Comparison of ENCODE assay signal across 28 mouse cellular contexts in the genomic region with DNA sequence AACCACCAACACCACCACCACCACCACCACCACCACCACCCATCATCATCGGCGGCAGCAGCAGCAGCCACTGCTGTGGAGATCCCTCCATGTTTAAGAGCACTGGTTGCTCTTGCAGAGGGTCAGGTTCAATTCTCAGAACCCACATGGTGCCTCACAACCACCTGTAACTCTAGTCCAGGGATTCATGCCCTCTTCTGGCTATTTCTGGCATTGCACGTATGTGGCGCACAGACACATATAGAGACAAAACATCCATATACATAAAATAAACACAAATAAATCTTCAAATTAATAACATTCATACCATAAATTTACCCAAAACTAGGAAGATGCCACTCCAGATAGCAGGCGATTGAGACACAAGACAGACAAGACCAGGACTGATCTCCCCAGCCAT. TPM values are rescaled to one million over a fixed set of nuclear protein-coding genes. Genes with fewer than 3 reads are reported as not detected.
DNase-seq lines count a peak whose midpoint lies in the region; ATAC-seq and TF ChIP-seq lines count a peak whose summit lies in the region.
"Had no signal": no experiment of that assay in that cellular context is flagged by ENCODE, and none has a peak within 500 bp of the region (broad histone marks: within the 10 kb centered on the region; RNA-seq: fewer than 3 reads in every experiment).

No protein-coding gene starts in this region.

- no peaks in the 10 kb centered on the region for H3K4me1 ChIP-seq in forebrain, postnatal 0 days (ENCODE audit: insufficient read depth)
- H3K4me1 ChIP-seq in forebrain, embryonic 14.5 days (ENCODE audit: control insufficient read depth, insufficient read depth, low read length): no peaks in the 10 kb centered on the region
- H3K4me1 ChIP-seq in liver, postnatal 0 days (ENCODE audit: insufficient read depth): no peaks in the 10 kb centered on the region
- peaks cover 5% of the 10 kb centered on the region for H3K4me1 ChIP-seq in E14TG2a.4 (replicated peaks; ENCODE audit: low read depth, low read length)
- H3K4me1 ChIP-seq: hindbrain, embryonic 10.5 days; limb, embryonic 13.5 days; liver, embryonic 15.5 days; midbrain, embryonic 13.5 days; neural tube, embryonic 12.5 days had no signal

- H3K9ac ChIP-seq in forebrain, postnatal 0 days: no peak overlapping the region
- H3K9ac ChIP-seq in forebrain, embryonic 14.5 days (ENCODE audit: low read length): no peak overlapping the region
- H3K9ac ChIP-seq in liver, postnatal 0 days (replicated peaks): no peak overlapping the region
- H3K9ac ChIP-seq: heart, embryonic 12.5 days; limb, embryonic 13.5 days; liver, embryonic 15.5 days; midbrain, embryonic 13.5 days; neural tube, embryonic 12.5 days had no signal

- no peak for DNase-seq in forebrain, postnatal 0 days
- DNase-seq in forebrain, embryonic 14.5 days (ENCODE audit: low spot score): no peak
- no peak for DNase-seq in liver, postnatal 0 days
- no peak for DNase-seq in liver
- DNase-seq in ZHBTc4 (ENCODE audit: low read depth, low spot score): peak; percentile 68
- no peak for DNase-seq in kidney, adult 9 months
- DNase-seq in adrenal gland, postnatal 10 days: no peak
- DNase-seq: cerebellum, adult 11-12 months; cerebellum, postnatal 10 days; gastrocnemius, postnatal 25 days; heart, adult 18-20 months; heart, postnatal 10 days; kidney, adult 8-10 months; kidney, postnatal 14 days; layer of hippocampus, postnatal 36 days; lung, postnatal 10 days; right cerebral cortex, postnatal 25 days; thymus, postnatal 25 days had no signal

- H3K4me2 ChIP-seq in forebrain, postnatal 0 days (ENCODE audit: low read depth): no peak overlapping the region
- H3K4me2 ChIP-seq in forebrain, embryonic 14.5 days (ENCODE audit: low read length): no peak overlapping the region
- H3K4me2 ChIP-seq in liver, postnatal 0 days (ENCODE audit: low read depth, low read length): no peak overlapping the region
- H3K4me2 ChIP-seq: heart, embryonic 12.5 days; limb, embryonic 13.5 days; liver, embryonic 15.5 days; midbrain, embryonic 13.5 days; neural tube, embryonic 12.5 days had no signal

- H3K9me3 ChIP-seq in forebrain, postnatal 0 days (ENCODE audit: low read length): no peaks in the 10 kb centered on the region
- H3K9me3 ChIP-seq in forebrain, embryonic 14.5 days (replicated peaks; ENCODE audit: control insufficient read depth, low read length): no peaks in the 10 kb centered on the region
- no peaks in the 10 kb centered on the region for H3K9me3 ChIP-seq in liver, postnatal 0 days (ENCODE audit: low read length)
- H3K9me3 ChIP-seq in E14TG2a.4 (ENCODE audit: low read length): no peaks in the 10 kb centered on the region
- H3K9me3 ChIP-seq: embryonic facial prominence, embryonic 10.5 days; heart, embryonic 12.5 days; hindbrain, embryonic 10.5 days; limb, embryonic 13.5 days; liver, embryonic 15.5 days; midbrain, embryonic 13.5 days; neural tube, embryonic 12.5 days had no signal

- no peaks in the 10 kb centered on the region for H3K36me3 ChIP-seq in forebrain, postnatal 0 days (ENCODE audit: insufficient read depth)
- H3K36me3 ChIP-seq in forebrain, embryonic 14.5 days (ENCODE audit: control insufficient read depth, insufficient read depth, low read length): no peaks in the 10 kb centered on the region
- H3K36me3 ChIP-seq in liver, postnatal 0 days (replicated peaks; ENCODE audit: insufficient read depth, low read length): no peaks in the 10 kb centered on the region
- no peaks in the 10 kb centered on the region for H3K36me3 ChIP-seq in E14TG2a.4 (ENCODE audit: insufficient read depth, low read length)
- H3K36me3 ChIP-seq: embryonic facial prominence, embryonic 10.5 days; heart, embryonic 12.5 days; hindbrain, embryonic 10.5 days; limb, embryonic 13.5 days; liver, embryonic 15.5 days; midbrain, embryonic 13.5 days; neural tube, embryonic 12.5 days had no signal

- H3K4me3 ChIP-seq in forebrain, postnatal 0 days (ENCODE audit: low read depth, low read length): no peak overlapping the region
- no peak overlapping the region for H3K4me3 ChIP-seq in forebrain, embryonic 14.5 days (ENCODE audit: low read depth, low read length)
- H3K4me3 ChIP-seq in liver, postnatal 0 days (ENCODE audit: low read depth, low read length): no peak overlapping the region
- no peak overlapping the region for H3K4me3 ChIP-seq in E14TG2a.4 (replicated peaks; ENCODE audit: low read length)
- H3K4me3 ChIP-seq: embryonic facial prominence, embryonic 10.5 days; heart, embryonic 12.5 days; hindbrain, embryonic 10.5 days; limb, embryonic 13.5 days; liver, embryonic 15.5 days; midbrain, embryonic 13.5 days; neural tube, embryonic 12.5 days had no signal

- 96% methylated on average over 5 of the region's 5 CpGs for WGBS in forebrain, postnatal 0 days
- WGBS in forebrain, embryonic 14.5 days: 94% methylated on average over 5 of the region's 5 CpGs
- WGBS in liver, postnatal 0 days (ENCODE audit: insufficient replicate concordance): 91% methylated on average over 5 of the region's 5 CpGs

- no peak for ATAC-seq in forebrain, postnatal 0 days
- no peak for ATAC-seq in forebrain, embryonic 14.5 days
- no peak for ATAC-seq in liver, postnatal 0 days
- ATAC-seq: CD4-positive, CD25-positive, alpha-beta regulatory T cell, adult 4 months; forebrain, embryonic 16.5 days; midbrain, embryonic 13.5 days had no signal

- no peak for TF ChIP-seq EP300 in liver, postnatal 0 days (IDR thresholded peaks at IDR 0.05; ENCODE audit: low read depth)

- no peaks in the 10 kb centered on the region for H3K27me3 ChIP-seq in forebrain, postnatal 0 days (ENCODE audit: insufficient read depth, low read length)
- H3K27me3 ChIP-seq in forebrain, embryonic 14.5 days (replicated peaks; ENCODE audit: control insufficient read depth, insufficient read depth, low read length): no peaks in the 10 kb centered on the region
- H3K27me3 ChIP-seq in liver, postnatal 0 days (ENCODE audit: insufficient read depth, low read length): no peaks in the 10 kb centered on the region
- H3K27me3 ChIP-seq in E14TG2a.4 (ENCODE audit: insufficient read depth, low read length): no peaks in the 10 kb centered on the region
- H3K27me3 ChIP-seq: heart, embryonic 12.5 days; limb, embryonic 13.5 days; liver, embryonic 15.5 days; midbrain, embryonic 13.5 days; neural tube, embryonic 12.5 days had no signal

- peak; percentile 25; the same call in 1 of the 2 replicates for TF ChIP-seq CTCF in forebrain, postnatal 0 days (IDR thresholded peaks at IDR 0.05; ENCODE audit: low read depth)
- peak; percentile 23; the same call in 1 of the 2 replicates for TF ChIP-seq CTCF in liver, postnatal 0 days (IDR thresholded peaks at IDR 0.05; ENCODE audit: low read depth)
- TF ChIP-seq CTCF in E14TG2a.4 (conservative IDR thresholded peaks at IDR 0.05; ENCODE audit: low read length): peak; percentile 78

- H3K27ac ChIP-seq in forebrain, postnatal 0 days (ENCODE audit: low read depth, low read length): no peak overlapping the region
- no peak overlapping the region for H3K27ac ChIP-seq in forebrain, embryonic 14.5 days (ENCODE audit: low read depth, low read length)
- no peak overlapping the region for H3K27ac ChIP-seq in liver, postnatal 0 days (ENCODE audit: low read depth)
- H3K27ac ChIP-seq: embryonic facial prominence, embryonic 10.5 days; hindbrain, embryonic 10.5 days; limb, embryonic 13.5 days; liver, embryonic 15.5 days; midbrain, embryonic 13.5 days; neural tube, embryonic 12.5 days had no signal

RNA-seq across cellular contexts. Expression of gene Slc23a4, which starts 22.5 kb away (rescaled TPM):
- 1.1 and 1.9 TPM in 2 replicates for total RNA-seq in forebrain, postnatal 0 days (2014; rRNA removed)
- polyA plus RNA-seq in forebrain, postnatal 0 days (2015; fragmentation: Nextera tagmentation; extraction: Ambion mirVana): 0.48 and 0.52 TPM in 2 replicates
- 0.55 and 0.61 TPM in 2 replicates for polyA plus RNA-seq in forebrain, embryonic 14.5 days (2014; fragmentation: Nextera tagmentation; extraction: Ambion mirVana)
- 0.12 TPM in 1 of 2 replicates, not detected in the other for polyA plus RNA-seq in liver, postnatal 0 days (2015; fragmentation: Nextera tagmentation; extraction: Ambion mirVana)
- under 1 TPM; 0.12 to 0.30 TPM for total RNA-seq in adrenal gland, postnatal 10 days (2021)

Comparison
In these comparisons a context has a peak if more than half of its experiments do, and no peak if none do; other contexts are left out.
1. CTCF ChIP-seq: peak in every context shown above with its lines; median percentile 78 in E14TG2a.4; 25 in forebrain, postnatal 0 days; 23 in liver, postnatal 0 days.